Mouse (Mus musculus): ENCODE measurements at regions not wholly inside any gene's neighbourhood (a gene's known extent, or its start where the extent isn't known, plus 50 kb on each side); places are given as distances from the start of the nearest gene placed in this dataset.

GRCm38 (mm10) chr15:25059347-25059746, 354.2 kb downstream of the Basp1 start:
- TF ChIP-seq CTCF (IDR thresholded peaks at IDR 0.05; ENCODE audit: low read depth): no peak
- no peak for TF ChIP-seq EP300 (IDR thresholded peaks at IDR 0.05; ENCODE audit: low read depth)

All from heart, postnatal 0 days (tissue).